Mouse (Mus musculus) forebrain, embryonic 11.5 days (tissue): ENCODE data around the gene L3mbtl3. TPM values are rescaled to one million over a fixed set of nuclear protein-coding genes. Genes with fewer than 3 reads are reported as not detected.

ENCODE experiments used
- ATAC-seq: fragments of 200-750 bp; cut with Nextera tagmentation; replicated peaks from 2 replicates; pipeline ENCODE4 v1.8.0; 2017; ENCODE audit warnings: moderate TSS enrichment; ENCODE audit not compliant: low FRiP score
- DNase-seq: peaks from one replicate; pipeline ENCODE4 v3.0.0-alpha.2; 2017; ENCODE audit warnings: low spot score
- H3K27ac ChIP-seq: fragments of 300-500 bp; sonication (generic); 2 replicates; pipeline ENCODE4 v1.5.1; 2014; ENCODE audit warnings: low read depth, low read length
- H3K27me3 ChIP-seq: fragments of 300-500 bp; sonication (generic); 2 replicates; pipeline ENCODE4 v1.6.1; 2014; ENCODE audit warnings: mild to moderate bottlenecking, low read length, mixed read lengths; ENCODE audit not compliant: control insufficient read depth, insufficient read depth
- H3K36me3 ChIP-seq: fragments of 300-500 bp; sonication (generic); 2 replicates; pipeline ENCODE4 v1.6.1; 2014; ENCODE audit warnings: mild to moderate bottlenecking, low read length, moderate library complexity, mixed read lengths; ENCODE audit not compliant: control insufficient read depth, insufficient read depth
- H3K4me1 ChIP-seq: fragments of 300-500 bp; sonication (generic); replicated peaks from 2 replicates; pipeline ENCODE4 v1.6.1; 2014; ENCODE audit warnings: low read length, mixed read lengths; ENCODE audit not compliant: control insufficient read depth, insufficient read depth
- H3K4me2 ChIP-seq: fragments of 300-500 bp; sonication (generic); 2 replicates; pipeline ENCODE4 v1.6.1; 2014; ENCODE audit warnings: low read depth, mild to moderate bottlenecking, low read length, moderate library complexity, mixed read lengths; ENCODE audit not compliant: severe bottlenecking
- H3K4me3 ChIP-seq: fragments of 300-500 bp; sonication (generic); 2 replicates; pipeline ENCODE4 v1.5.1; 2014; ENCODE audit warnings: low read depth, low read length
- H3K9ac ChIP-seq: fragments of 300-500 bp; sonication (generic); 2 replicates; pipeline ENCODE4 v1.6.1; 2014; ENCODE audit warnings: low read length
- H3K9me3 ChIP-seq: fragments of 300-500 bp; sonication (generic); 2 replicates; pipeline ENCODE4 v1.6.1; 2016; ENCODE audit warnings: low read length, mixed read lengths; ENCODE audit not compliant: control insufficient read depth
- WGBS: fragments of 180-500 bp; shearing (Covaris S2); extraction: QIAGEN DNeasy Blood & Tissue Kit; methylation state at CpG from one replicate; pipeline ENCODE4 v1.1.7; 2014; 5-methylcytosine and 5-hydroxymethylcytosine counted together
- polyA plus RNA-seq: library from polyadenylated mRNA; unstranded; fragments of >200 nt; fragmentation: Nextera tagmentation; extraction: Ambion mirVana; gene quantifications from 2 replicates; pipeline ENCODE4 v1.2.1, GENCODE M21; 2014

L3mbtl3 gene
- polyA plus RNA-seq, 1 experiment from 2014 or later = 23.2 TPM

GRCm38 (mm10) chr10:26327691-26328542 lies 47.9 kb downstream of the L3mbtl3 start:
- no peak overlapping the region for H3K4me2 ChIP-seq
- DNase-seq (peak; percentile 75), ATAC-seq (peak; percentile 93)
- H3K9ac ChIP-seq = no peak overlapping the region
- H3K4me1 ChIP-seq = 0 out of 2 replicates have a peak, but pooled peaks cover 4% of the 10 kb centered on the region
- H3K9me3 ChIP-seq = no peaks in the 10 kb centered on the region
- no peak overlapping the region for H3K27ac ChIP-seq
- no peaks in the 10 kb centered on the region for H3K36me3 ChIP-seq
- H3K4me3 ChIP-seq = no peak overlapping the region
- H3K27me3 ChIP-seq = peaks cover 4% of the 10 kb centered on the region; the same call in 1 of the 2 replicates
- WGBS = 19% methylated on average over 17 of the region's 17 CpGs

GRCm38 (mm10) chr10:26327291-26327690 lies 48.5 kb downstream of the L3mbtl3 start:
- WGBS = 56% methylated on average over 5 of the region's 5 CpGs

GRCm38 (mm10) chr10:26325320-26325719 lies 50.5 kb downstream of the L3mbtl3 start:
- no peaks in the 10 kb centered on the region for H3K36me3 ChIP-seq
- no peak overlapping the region for H3K27ac ChIP-seq
- no peak overlapping the region for H3K4me3 ChIP-seq
- no peak overlapping the region for H3K4me2 ChIP-seq
- ATAC-seq (no peak), DNase-seq (no peak)
- 92% methylated on average over 2 of the region's 2 CpGs for whole genome bisulfite sequencing
- 0 out of 2 replicates have a peak, but pooled peaks cover 4% of the 10 kb centered on the region for H3K4me1 ChIP-seq
- no peaks in the 10 kb centered on the region for H3K9me3 ChIP-seq
- no peak overlapping the region for H3K9ac ChIP-seq
- peaks cover 4% of the 10 kb centered on the region; the same call in 1 of the 2 replicates for H3K27me3 ChIP-seq

More at GRCm38 (mm10) chr10:26327291-26327690, 48.5 kb downstream of the L3mbtl3 start:
- H3K27me3 ChIP-seq = peaks cover 4% of the 10 kb centered on the region; the same call in 1 of the 2 replicates
- peak; percentile 48 for ATAC-seq
- H3K27ac ChIP-seq = no peak overlapping the region
- H3K9ac ChIP-seq = no peak overlapping the region
- H3K9me3 ChIP-seq = no peaks in the 10 kb centered on the region
- no peak overlapping the region for H3K4me2 ChIP-seq
- 0 out of 2 replicates have a peak, but pooled peaks cover 4% of the 10 kb centered on the region for H3K4me1 ChIP-seq
- DNase-seq = no peak
- H3K36me3 ChIP-seq = no peaks in the 10 kb centered on the region
- H3K4me3 ChIP-seq = no peak overlapping the region

- Histone ChIP-seq H3K4me2 (no peak overlapping the region), H3K9ac (no peak overlapping the region), H3K27me3 (no peaks in the 10 kb centered on the region), H3K4me3 (no peak overlapping the region), H3K9me3 (no peaks in the 10 kb centered on the region), H3K36me3 (no peaks in the 10 kb centered on the region; the same call in 1 of the 2 replicates), H3K4me1 (0 out of 2 replicates have a peak, but pooled peaks cover 2% of the 10 kb centered on the region), H3K27ac (no peak overlapping the region)
- 81% methylated on average over 7 of the region's 7 CpGs for WGBS
- DNase-seq (no peak), ATAC-seq (no peak)
These were observed 53.3 kb downstream of the L3mbtl3 start for GRCm38 (mm10) chr10:26322344-26323051.

GRCm38 (mm10) chr10:26320679-26321078 lies 55.1 kb downstream of the L3mbtl3 start:
- H3K36me3 ChIP-seq = no peaks in the 10 kb centered on the region; the same call in 1 of the 2 replicates
- no peak for ATAC-seq
- H3K9ac ChIP-seq = no peak overlapping the region
- no peak for DNase-seq
- H3K4me3 ChIP-seq = no peak overlapping the region
- no peaks in the 10 kb centered on the region for H3K4me1 ChIP-seq
- WGBS = 92% methylated on average over 4 of the region's 4 CpGs
- no peak overlapping the region for H3K27ac ChIP-seq
- no peaks in the 10 kb centered on the region for H3K9me3 ChIP-seq
- H3K4me2 ChIP-seq = no peak overlapping the region
- H3K27me3 ChIP-seq = no peaks in the 10 kb centered on the region

GRCm38 (mm10) chr10:26314327-26314726 lies 61.4 kb downstream of the L3mbtl3 start:
- 87% methylated on average over 15 of the region's 15 CpGs for WGBS
- ATAC-seq = no peak
- no peaks in the 10 kb centered on the region; the same call in 1 of the 2 replicates for H3K36me3 ChIP-seq

GRCm38 (mm10) chr10:26303485-26303884 lies 72.3 kb downstream of the L3mbtl3 start:
- ATAC-seq = no peak
- no peak for DNase-seq
- Histone ChIP-seq H3K27ac (no peak overlapping the region), H3K4me3 (no peak overlapping the region), H3K9me3 (no peaks in the 10 kb centered on the region), H3K9ac (no peak overlapping the region), H3K36me3 (peaks cover 9% of the 10 kb centered on the region; the same call in 1 of the 2 replicates), H3K4me1 (no peaks in the 10 kb centered on the region), H3K27me3 (no peaks in the 10 kb centered on the region), H3K4me2 (no peak overlapping the region)
- 90% methylated on average over 6 of the region's 6 CpGs for WGBS

More at GRCm38 (mm10) chr10:26314327-26314726, 61.4 kb downstream of the L3mbtl3 start:
- no peaks in the 10 kb centered on the region for H3K27me3 ChIP-seq
- no peak overlapping the region for H3K27ac ChIP-seq
- no peak overlapping the region for H3K4me2 ChIP-seq
- DNase-seq = no peak
- no peak overlapping the region for H3K4me3 ChIP-seq
- no peak overlapping the region for H3K9ac ChIP-seq
- no peaks in the 10 kb centered on the region for H3K4me1 ChIP-seq
- no peaks in the 10 kb centered on the region for H3K9me3 ChIP-seq

GRCm38 (mm10) chr10:26302336-26302735 lies 73.4 kb downstream of the L3mbtl3 start:
- no peaks in the 10 kb centered on the region for H3K9me3 ChIP-seq
- H3K9ac ChIP-seq = no peak overlapping the region
- no peak overlapping the region for H3K27ac ChIP-seq
- no peak for ATAC-seq
- H3K36me3 ChIP-seq = peaks cover 5% of the 10 kb centered on the region; the same call in 1 of the 2 replicates
- no peak overlapping the region for H3K4me3 ChIP-seq
- H3K4me1 ChIP-seq = no peaks in the 10 kb centered on the region
- 92% methylated on average over 4 of the region's 4 CpGs for WGBS
- H3K4me2 ChIP-seq = no peak overlapping the region
- DNase-seq = no peak
- H3K27me3 ChIP-seq = no peaks in the 10 kb centered on the region
